Mouse (Mus musculus) c-Kit-positive CD71-positive TER-119-negative erythroid progenitor cells, embryonic 14.5 days (primary cell): ENCODE measurements around the gene Bclaf1.
A peak's percentile ranks its signal among the peaks of the same experiment; 100 is the strongest.

Experiments used
- DNase-seq: peaks from one replicate; pipeline ENCODE4 v3.0.0-alpha.2; 2013; ENCODE audit warnings: low read depth

The Bclaf1 gene

GRCm38 (mm10) chr10:20317466-20317865, 5.2 kb downstream of the Bclaf1 start:
- DNase-seq = peak; percentile 29

- DNase-seq = no peak
Observed at GRCm38 (mm10) chr10:20326226-20326625, 14.0 kb downstream of the Bclaf1 start.

DNA sequence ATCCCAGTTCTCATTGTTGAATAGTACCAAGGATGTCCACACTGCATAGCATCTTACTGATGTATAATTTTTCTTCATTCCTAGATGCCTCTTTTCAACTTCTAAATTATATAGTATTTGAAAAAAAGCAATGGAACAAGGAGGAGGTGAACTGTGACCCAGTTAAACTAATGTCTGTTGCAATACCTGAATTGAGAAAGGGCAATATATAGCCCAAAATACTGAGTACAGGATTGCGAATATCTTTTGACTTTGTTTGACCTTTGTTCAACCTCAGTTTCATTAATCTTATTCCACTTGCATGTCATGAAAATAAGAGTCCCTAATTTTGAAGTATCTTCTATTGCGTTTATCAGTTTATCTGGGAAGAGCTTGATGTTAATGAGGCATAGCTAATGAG, 19.0 kb downstream of the Bclaf1 start:
- DNase-seq = no peak

DNA sequence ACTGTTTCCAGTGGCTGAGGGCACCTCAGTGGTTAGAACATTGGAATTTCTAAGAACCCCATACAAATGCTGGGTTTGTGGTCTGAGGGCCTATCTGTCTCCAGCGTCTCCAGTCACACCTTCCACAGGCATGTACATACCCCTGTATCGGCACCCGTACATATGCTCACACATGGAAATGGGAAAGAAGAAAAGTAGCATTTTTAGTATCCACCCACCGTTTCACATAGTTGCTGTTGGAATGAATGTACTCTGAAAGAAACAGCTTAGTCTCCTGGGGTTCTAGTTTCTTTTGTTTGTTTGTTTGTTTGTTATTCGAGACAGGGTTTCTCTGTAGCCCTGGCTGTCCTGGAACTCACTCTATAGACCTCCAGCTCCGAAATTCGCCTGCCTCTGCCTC, 25.6 kb downstream of the Bclaf1 start:
- DNase-seq = no peak

DNA sequence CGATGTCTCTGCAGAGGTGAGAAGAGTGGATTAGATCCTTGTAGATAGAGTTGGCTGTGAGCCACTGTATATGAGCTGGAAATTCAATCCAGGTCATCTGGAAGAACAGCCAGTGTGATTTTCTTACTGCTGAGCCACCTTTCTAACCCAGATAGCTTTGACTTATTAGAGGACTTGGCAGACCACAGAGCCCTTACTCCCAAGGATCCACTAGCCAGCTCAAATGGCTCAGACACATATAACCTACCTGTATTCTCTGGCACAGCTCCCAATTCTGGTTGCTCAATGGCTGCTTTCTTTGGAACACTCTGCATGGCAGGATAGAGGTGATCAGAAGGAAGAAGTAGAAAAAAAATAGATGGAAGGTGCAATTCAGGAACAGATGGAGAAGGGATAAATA, 33.5 kb downstream of the Bclaf1 start:
- DNase-seq = no peak

GRCm38 (mm10) chr10:20347285-20348214, 35.3 kb downstream of the Bclaf1 start, which contains the start of gene Mtfr2:
TSS of gene Mtfr2 (plus strand) at chr10:20347770.
- DNase-seq = peak; percentile 96

DNA sequence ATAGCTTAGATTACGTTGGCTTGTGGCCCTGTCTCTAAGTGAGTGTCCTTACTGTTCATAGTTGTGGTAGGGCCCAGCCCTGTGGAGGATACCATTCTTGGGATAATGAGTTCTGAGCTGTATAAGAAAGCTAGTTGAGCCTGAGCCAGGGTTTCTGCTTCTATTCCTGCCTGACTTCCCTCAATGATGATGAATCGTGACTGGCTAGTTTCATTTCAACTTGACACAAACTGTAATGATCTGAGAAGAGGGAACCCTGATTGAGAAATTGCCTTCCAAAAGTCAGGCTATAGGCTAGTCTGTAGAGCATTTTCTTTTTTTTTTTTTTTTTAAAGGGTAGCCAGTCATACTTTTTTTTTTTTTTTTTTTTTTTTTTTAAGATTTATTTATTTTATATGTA, 36.6 kb downstream of the Bclaf1 start:
- no peak for DNase-seq

DNA sequence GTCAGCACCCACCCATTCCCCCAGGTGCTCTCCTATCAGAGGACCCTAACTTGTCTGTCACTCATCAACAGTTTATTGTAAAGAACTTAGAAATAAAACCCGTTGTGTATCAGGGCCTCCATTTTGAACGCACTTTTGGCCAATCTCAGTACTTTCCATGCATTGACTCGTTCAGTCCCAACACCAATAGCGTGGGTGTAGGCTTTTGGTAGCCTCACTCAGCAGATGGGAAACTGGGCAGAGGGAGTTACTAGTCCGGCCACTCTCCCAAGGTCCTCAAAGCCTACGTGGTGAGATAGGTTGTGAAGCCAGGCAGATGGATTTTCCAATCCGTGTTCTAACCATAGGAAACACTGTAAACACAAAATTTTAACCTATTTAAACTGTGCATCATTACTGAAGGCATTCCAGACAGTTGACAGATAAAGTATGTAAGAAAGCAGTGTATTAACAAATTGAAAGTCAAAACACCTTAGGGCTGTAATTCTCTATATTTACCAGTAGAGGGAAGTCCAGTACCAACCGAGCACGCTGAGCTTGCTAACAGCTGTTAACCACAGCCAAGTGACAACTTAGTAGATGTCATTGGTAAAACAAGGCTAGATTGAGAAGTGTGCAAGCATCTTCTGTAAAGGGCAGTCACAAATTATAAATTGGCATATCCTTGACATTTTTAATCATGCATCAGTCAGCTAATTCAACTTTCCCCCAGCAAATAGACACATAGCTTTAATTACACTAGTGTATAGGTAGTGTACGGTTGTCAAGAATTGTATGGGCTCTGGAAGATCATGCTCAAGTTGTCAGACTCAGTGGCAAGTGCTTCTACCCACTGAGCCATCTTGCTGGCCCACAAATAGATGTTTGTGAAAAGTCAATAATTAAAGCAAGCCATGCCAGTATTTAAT, 49.5 kb downstream of the Bclaf1 start:
- DNase-seq = no peak

DNA sequence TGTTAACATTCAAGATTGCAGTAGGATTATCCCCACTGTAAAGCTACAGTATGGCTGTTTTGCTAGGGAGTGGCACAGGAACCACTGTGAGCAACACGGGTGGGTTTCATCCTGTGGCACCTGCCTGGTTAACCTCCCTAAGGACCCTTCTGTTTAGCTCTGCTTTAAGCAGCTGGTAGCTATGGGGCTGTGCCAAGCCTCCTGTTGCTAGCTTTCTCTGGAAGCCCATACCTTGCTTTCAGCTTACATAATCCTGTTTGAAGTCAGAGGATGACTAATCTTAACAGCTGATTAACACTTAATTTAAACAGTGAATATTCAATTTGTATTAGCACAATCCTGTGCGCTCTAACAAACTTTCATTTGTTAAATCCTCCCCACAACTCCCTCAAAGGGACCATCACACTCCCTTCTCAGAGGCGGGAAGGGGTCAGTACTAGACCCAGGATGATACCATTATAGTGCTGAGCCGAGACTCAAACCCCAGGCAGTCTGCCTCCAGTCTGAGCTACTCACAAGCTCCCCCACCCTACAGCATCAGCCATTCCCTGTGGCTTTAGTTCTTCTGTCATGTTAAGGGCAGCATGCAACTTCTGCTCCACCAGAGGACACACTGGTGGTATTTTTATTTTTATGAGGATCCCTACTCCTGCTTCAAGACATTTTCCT, 50.3 kb downstream of the Bclaf1 start:
- no peak for DNase-seq

GRCm38 (mm10) chr10:20372046-20372445, 59.8 kb downstream of the Bclaf1 start:
- DNase-seq = no peak

DNA sequence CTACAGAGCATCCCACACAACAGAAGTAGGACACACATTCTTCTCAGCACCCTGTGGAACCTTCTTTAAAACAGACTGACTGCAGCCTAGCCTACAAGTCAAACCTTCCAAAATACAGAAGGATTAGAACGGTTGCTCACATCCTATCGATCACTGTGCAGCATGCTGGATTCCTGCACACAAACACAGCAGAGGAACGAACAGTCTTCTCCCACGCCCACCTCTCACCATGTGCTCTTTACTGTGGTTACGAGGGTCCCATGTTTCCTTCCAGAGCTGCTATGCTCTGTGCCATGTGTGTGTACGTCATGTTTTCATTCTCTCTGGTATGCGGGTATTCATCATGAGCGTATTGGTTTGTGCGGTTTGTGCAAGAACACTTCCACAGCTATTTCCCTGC, 65.4 kb downstream of the Bclaf1 start:
- no peak for DNase-seq

DNA sequence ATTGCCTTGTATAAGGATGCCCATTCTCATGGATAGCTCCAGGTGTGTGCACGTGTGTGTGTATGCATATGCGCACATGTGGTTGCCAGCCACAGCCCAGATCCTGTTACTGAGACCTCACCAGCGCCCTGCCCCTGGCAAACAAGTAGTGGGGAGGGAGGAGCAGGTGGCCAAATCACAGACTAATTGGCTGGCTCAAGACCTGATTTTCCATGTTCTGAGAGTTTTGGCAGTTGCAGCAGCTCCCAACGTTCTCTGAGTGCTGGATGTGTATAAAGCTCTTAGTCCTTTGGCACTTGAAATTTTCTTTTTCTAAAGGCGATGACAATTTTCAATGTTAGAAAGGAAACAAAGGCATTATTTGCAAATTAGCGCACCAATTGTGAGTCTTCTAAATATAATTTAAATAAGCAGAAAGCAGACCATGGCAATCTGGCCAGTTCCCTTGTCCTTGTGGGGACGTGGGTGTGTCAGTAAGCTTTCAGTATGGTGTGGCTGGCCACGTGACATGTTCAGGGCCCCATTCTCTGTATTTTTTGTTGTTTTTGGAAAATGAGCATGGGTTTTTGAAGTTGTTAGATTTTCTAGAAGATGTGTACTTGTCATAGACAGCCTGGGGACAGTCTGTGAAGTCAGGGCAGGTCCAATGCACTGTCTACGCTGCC, 66.9 kb downstream of the Bclaf1 start:
- DNase-seq = no peak

DNA sequence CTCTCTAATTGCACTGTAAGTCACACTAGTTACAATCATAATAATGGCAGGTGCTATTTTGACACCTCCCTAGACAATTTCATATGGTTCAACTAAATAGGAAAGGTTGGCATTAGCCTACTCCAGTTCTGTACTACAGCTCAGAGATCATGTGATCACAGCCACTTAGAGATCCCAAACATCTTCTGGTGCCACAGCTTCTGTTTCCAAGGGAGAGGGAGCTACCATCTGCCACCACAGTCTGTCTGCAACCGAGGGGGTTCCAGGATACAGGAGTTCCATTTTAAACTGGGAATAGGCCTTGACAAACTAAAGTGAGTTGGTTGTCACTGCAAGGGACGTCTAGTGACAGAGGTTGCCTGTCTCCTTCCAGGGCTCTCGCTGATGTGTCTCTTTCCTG, 68.5 kb downstream of the Bclaf1 start:
- DNase-seq = no peak

GRCm38 (mm10) chr10:20381352-20381751, 69.1 kb downstream of the Bclaf1 start:
- no peak for DNase-seq

- no peak for DNase-seq
Observed at GRCm38 (mm10) chr10:20382807-20383419, 70.6 kb downstream of the Bclaf1 start.

DNA sequence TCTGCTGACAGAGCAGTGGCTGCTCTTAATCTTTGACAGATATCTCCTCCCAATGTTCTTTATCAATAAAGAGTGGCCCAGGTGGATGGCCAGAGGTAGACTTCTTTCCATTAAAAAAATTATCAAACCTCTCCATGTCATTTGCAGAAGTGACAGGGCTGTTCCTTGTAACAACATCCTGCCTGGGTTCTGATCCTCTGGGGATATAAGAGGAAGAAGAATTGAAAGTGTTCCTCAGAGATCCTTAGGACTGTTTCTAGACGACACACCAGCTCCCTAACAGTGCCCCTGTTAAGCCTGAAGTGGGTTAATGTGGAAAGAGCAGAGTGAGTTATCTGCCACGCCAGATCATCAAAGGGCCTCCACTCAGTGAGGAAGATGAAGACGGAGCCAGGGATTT, 78.3 kb downstream of the Bclaf1 start:
- no peak for DNase-seq
